Mouse (Mus musculus): ENCODE data around the gene 6430571L13Rik. TPM values are rescaled to one million over a fixed set of nuclear protein-coding genes. Genes with fewer than 3 reads are reported as not detected.

6430571L13Rik gene
- polyA plus RNA-seq, 1 experiment from 2014 or later, result 0.14 TPM

- Histone ChIP-seq H3K4me2 (replicated peaks; ENCODE audit: low read depth) (no peak overlapping the region), H3K27ac (ENCODE audit: low read depth, low read length) (no peak overlapping the region), H3K36me3 (ENCODE audit: control insufficient read depth, insufficient read depth) (peaks cover 18% of the 10 kb centered on the region; the same call in 1 of the 2 replicates), H3K9me3 (ENCODE audit: control insufficient read depth) (no peaks in the 10 kb centered on the region), H3K27me3 (replicated peaks; ENCODE audit: control insufficient read depth, insufficient read depth, low read length) (no peaks in the 10 kb centered on the region), H3K4me1 (replicated peaks; ENCODE audit: control insufficient read depth, insufficient read depth, low read length) (no peaks in the 10 kb centered on the region; the same call in 1 of the 2 replicates), H3K4me3 (ENCODE audit: low read depth, low read length) (no peak overlapping the region), H3K9ac (ENCODE audit: low read depth, low read length) (no peak overlapping the region)
- no peak for ATAC-seq
- no peak for TF ChIP-seq CTCF (IDR thresholded peaks at IDR 0.05; ENCODE audit: low read depth)
- 51% methylated on average over 2 of the region's 2 CpGs for WGBS
Measured at GRCm38 (mm10) chr9:107333686-107334085, 6.7 kb upstream of the 6430571L13Rik start.

- Histone ChIP-seq H3K9me3 (ENCODE audit: control insufficient read depth) (no peaks in the 10 kb centered on the region), H3K9ac (ENCODE audit: low read depth, low read length) (no peak overlapping the region), H3K4me1 (replicated peaks; ENCODE audit: control insufficient read depth, insufficient read depth, low read length) (no peaks in the 10 kb centered on the region; the same call in 1 of the 2 replicates), H3K36me3 (ENCODE audit: control insufficient read depth, insufficient read depth) (peaks cover 18% of the 10 kb centered on the region; the same call in 1 of the 2 replicates), H3K27ac (ENCODE audit: low read depth, low read length) (no peak overlapping the region), H3K4me2 (replicated peaks; ENCODE audit: low read depth) (no peak overlapping the region), H3K27me3 (replicated peaks; ENCODE audit: control insufficient read depth, insufficient read depth, low read length) (no peaks in the 10 kb centered on the region), H3K4me3 (ENCODE audit: low read depth, low read length) (no peak overlapping the region)
- TF ChIP-seq CTCF (IDR thresholded peaks at IDR 0.05; ENCODE audit: low read depth), result no peak
- WGBS, result 86% methylated on average over 6 of the region's 6 CpGs
- ATAC-seq, result no peak
Measured at GRCm38 (mm10) chr9:107334356-107334755, 6.0 kb upstream of the 6430571L13Rik start.

GRCm38 (mm10) chr9:107335046-107335445 lies 5.4 kb upstream of the 6430571L13Rik start:
- peaks cover 1% of the 10 kb centered on the region; the same call in 1 of the 2 replicates for H3K4me1 ChIP-seq (replicated peaks; ENCODE audit: control insufficient read depth, insufficient read depth, low read length)
- H3K36me3 ChIP-seq (ENCODE audit: control insufficient read depth, insufficient read depth), result peaks cover 18% of the 10 kb centered on the region; the same call in 1 of the 2 replicates
- no peaks in the 10 kb centered on the region for H3K27me3 ChIP-seq (replicated peaks; ENCODE audit: control insufficient read depth, insufficient read depth, low read length)
- peak; percentile 42 for TF ChIP-seq CTCF (IDR thresholded peaks at IDR 0.05; ENCODE audit: low read depth)
- no peak for ATAC-seq
- WGBS, result 85% methylated on average over 5 of the region's 5 CpGs
- H3K27ac ChIP-seq (ENCODE audit: low read depth, low read length), result no peak overlapping the region
- H3K9me3 ChIP-seq (ENCODE audit: control insufficient read depth), result no peaks in the 10 kb centered on the region
- H3K4me3 ChIP-seq (ENCODE audit: low read depth, low read length), result no peak overlapping the region
- no peak overlapping the region for H3K4me2 ChIP-seq (replicated peaks; ENCODE audit: low read depth)
- H3K9ac ChIP-seq (ENCODE audit: low read depth, low read length), result no peak overlapping the region

- H3K27me3 ChIP-seq (replicated peaks; ENCODE audit: control insufficient read depth, insufficient read depth, low read length), result no peaks in the 10 kb centered on the region; the same call in 1 of the 2 replicates
- peaks cover 18% of the 10 kb centered on the region; the same call in 1 of the 2 replicates for H3K36me3 ChIP-seq (ENCODE audit: control insufficient read depth, insufficient read depth)
- no peaks in the 10 kb centered on the region for H3K9me3 ChIP-seq (ENCODE audit: control insufficient read depth)
- H3K4me2 ChIP-seq (replicated peaks; ENCODE audit: low read depth), result no peak overlapping the region
- H3K4me1 ChIP-seq (replicated peaks; ENCODE audit: control insufficient read depth, insufficient read depth, low read length), result peaks cover 3% of the 10 kb centered on the region; the same call in 1 of the 2 replicates
- H3K4me3 ChIP-seq (ENCODE audit: low read depth, low read length), result no peak overlapping the region
- peak; percentile 97 for TF ChIP-seq CTCF (IDR thresholded peaks at IDR 0.05; ENCODE audit: low read depth)
- no peak overlapping the region for H3K27ac ChIP-seq (ENCODE audit: low read depth, low read length)
- no peak for ATAC-seq
- no peak overlapping the region for H3K9ac ChIP-seq (ENCODE audit: low read depth, low read length)
- 8% methylated on average over 5 of the region's 5 CpGs for WGBS
Measured at GRCm38 (mm10) chr9:107335909-107336308, 4.5 kb upstream of the 6430571L13Rik start.

DNA sequence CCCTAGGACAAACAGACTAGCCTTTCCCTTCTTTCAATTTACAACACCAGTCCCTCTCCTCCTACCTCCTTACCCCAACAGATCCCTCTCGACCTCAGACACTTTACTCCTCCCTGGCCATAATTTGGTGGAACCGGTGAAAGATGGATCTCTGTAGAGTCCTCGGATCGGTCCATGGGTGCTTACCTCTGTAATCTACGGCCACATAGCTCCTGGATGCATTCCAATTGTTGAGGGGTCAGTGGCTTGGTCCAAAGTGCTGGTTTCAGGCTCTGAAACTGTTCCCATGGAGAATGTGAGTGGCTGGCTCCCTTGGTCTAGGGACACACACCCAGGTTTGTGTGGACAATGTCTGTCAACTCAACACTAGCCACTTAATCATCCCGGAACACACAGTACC lies 4.0 kb upstream of the 6430571L13Rik start:
- ATAC-seq, result no peak
- no peak overlapping the region for H3K27ac ChIP-seq (ENCODE audit: low read depth, low read length)
- WGBS, result 88% methylated on average over 6 of the region's 6 CpGs
- TF ChIP-seq CTCF (IDR thresholded peaks at IDR 0.05; ENCODE audit: low read depth), result no peak
- peaks cover 3% of the 10 kb centered on the region; the same call in 1 of the 2 replicates for H3K4me1 ChIP-seq (replicated peaks; ENCODE audit: control insufficient read depth, insufficient read depth, low read length)
- H3K9ac ChIP-seq (ENCODE audit: low read depth, low read length), result no peak overlapping the region
- H3K36me3 ChIP-seq (ENCODE audit: control insufficient read depth, insufficient read depth), result peaks cover 18% of the 10 kb centered on the region; the same call in 1 of the 2 replicates
- H3K9me3 ChIP-seq (ENCODE audit: control insufficient read depth), result no peaks in the 10 kb centered on the region
- H3K4me3 ChIP-seq (ENCODE audit: low read depth, low read length), result no peak overlapping the region
- no peak overlapping the region for H3K4me2 ChIP-seq (replicated peaks; ENCODE audit: low read depth)
- no peaks in the 10 kb centered on the region; the same call in 1 of the 2 replicates for H3K27me3 ChIP-seq (replicated peaks; ENCODE audit: control insufficient read depth, insufficient read depth, low read length)

- Histone ChIP-seq H3K36me3 (ENCODE audit: control insufficient read depth, insufficient read depth) (0 out of 2 replicates have a peak, but pooled peaks cover 10% of the 10 kb centered on the region), H3K4me2 (replicated peaks; ENCODE audit: low read depth) (peak within 1 kb of the TSS; percentile 81), H3K27ac (ENCODE audit: low read depth, low read length) (no peak within 1 kb of the TSS), H3K27me3 (replicated peaks; ENCODE audit: control insufficient read depth, insufficient read depth, low read length) (no peaks in the 10 kb centered on the region; the same call in 1 of the 2 replicates), H3K9me3 (ENCODE audit: control insufficient read depth) (no peaks in the 10 kb centered on the region), H3K4me1 (replicated peaks; ENCODE audit: control insufficient read depth, insufficient read depth, low read length) (peaks cover 3% of the 10 kb centered on the region; the same call in 1 of the 2 replicates), H3K4me3 (ENCODE audit: low read depth, low read length) (peak within 1 kb of the TSS; percentile 50), H3K9ac (ENCODE audit: low read depth, low read length) (peak within 1 kb of the TSS; percentile 55)
- ATAC-seq, result peak; percentile 83
- WGBS, result 4% methylated on average over 30 of the region's 30 CpGs
- TF ChIP-seq CTCF (IDR thresholded peaks at IDR 0.05; ENCODE audit: low read depth), result no peak; the same call in 1 of the 2 replicates
Measured at GRCm38 (mm10) chr9:107338172-107338883, 2.1 kb upstream of the 6430571L13Rik start, which contains the start of gene Hemk1. Gene Hemk1 (minus strand): TSS chr9:107338350.

Measured in intestine, postnatal 0 days (tissue).